Mouse (Mus musculus): ENCODE results near the gene Setd5. TPM values are rescaled to one million over a fixed set of nuclear protein-coding genes. Genes with fewer than 3 reads are reported as not detected.

Gene Setd5
- polyA plus RNA-seq, 1 experiment from 2014 or later = 35.9 TPM

DNA sequence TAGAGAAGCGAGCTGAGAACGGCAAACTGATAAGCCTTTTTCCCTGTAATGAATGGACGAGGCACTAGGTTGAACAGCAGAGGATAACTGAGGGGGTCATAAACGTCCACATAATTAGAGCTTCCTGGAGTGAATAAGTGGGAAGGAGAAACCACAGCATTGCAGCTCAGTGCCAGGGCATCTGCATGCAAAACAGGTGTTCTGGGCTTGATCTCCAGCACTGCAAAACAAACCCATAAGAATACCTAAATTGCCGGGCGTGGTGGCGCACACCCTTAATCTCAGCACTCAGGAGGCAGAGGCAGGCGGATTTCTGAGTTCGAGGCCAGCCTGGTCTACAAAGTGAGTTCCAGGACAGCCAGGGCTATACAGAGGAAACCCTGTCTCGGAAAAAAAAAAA is 13.8 kb upstream of the Setd5 start:
- 90% methylated on average over 10 of the region's 10 CpGs for WGBS

DNA sequence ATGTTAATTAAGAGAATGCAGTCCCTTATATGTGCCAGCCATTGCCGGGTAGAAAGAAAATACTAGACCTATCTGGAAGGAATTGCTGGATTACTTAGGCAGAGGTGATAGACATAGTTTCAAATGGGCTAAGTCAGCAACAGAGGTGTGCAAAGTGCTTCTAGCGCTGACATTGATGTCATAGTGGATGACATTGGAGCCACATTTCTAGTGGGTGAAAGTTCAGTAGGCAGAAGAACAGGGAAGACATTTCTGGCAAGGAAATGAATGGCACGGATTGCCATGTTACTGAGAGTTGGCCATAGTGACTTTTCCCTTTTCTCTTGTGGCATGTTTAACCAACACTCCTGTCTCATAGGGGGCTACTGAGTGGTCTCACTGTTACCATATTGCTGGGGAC is 12.0 kb upstream of the Setd5 start:
- ATAC-seq (ENCODE audit: low FRiP score, low TSS enrichment) (no peak), DNase-seq (ENCODE audit: low spot score) (no peak)
- Histone ChIP-seq H3K4me3 (ENCODE audit: low read depth, low read length) (no peak overlapping the region), H3K9ac (ENCODE audit: low read length) (no peak overlapping the region), H3K27me3 (ENCODE audit: control insufficient read depth, insufficient read depth, low read length) (no peaks in the 10 kb centered on the region), H3K27ac (replicated peaks) (no peak overlapping the region), H3K9me3 (ENCODE audit: control insufficient read depth, low read length) (no peaks in the 10 kb centered on the region), H3K4me2 (replicated peaks; ENCODE audit: low read depth) (no peak overlapping the region), H3K36me3 (ENCODE audit: control insufficient read depth, insufficient read depth, low read length) (peaks cover 18% of the 10 kb centered on the region; the same call in 1 of the 2 replicates), H3K4me1 (replicated peaks; ENCODE audit: control insufficient read depth, insufficient read depth) (no peaks in the 10 kb centered on the region)
- WGBS = 89% methylated on average over 3 of the region's 3 CpGs
- TF ChIP-seq CTCF (IDR thresholded peaks at IDR 0.05; ENCODE audit: low read depth) (no peak), EP300 (optimal IDR thresholded peaks at IDR 0.05) (no peak)

More for the DNA sequence above, 13.8 kb upstream of the Setd5 start:
- no peaks in the 10 kb centered on the region for H3K9me3 ChIP-seq (ENCODE audit: control insufficient read depth, low read length)
- H3K27ac ChIP-seq (replicated peaks) = no peak overlapping the region
- peaks cover 19% of the 10 kb centered on the region; the same call in 1 of the 2 replicates for H3K36me3 ChIP-seq (ENCODE audit: control insufficient read depth, insufficient read depth, low read length)
- ATAC-seq (ENCODE audit: low FRiP score, low TSS enrichment) (no peak), DNase-seq (ENCODE audit: low spot score) (no peak)
- H3K4me1 ChIP-seq (replicated peaks; ENCODE audit: control insufficient read depth, insufficient read depth) = no peaks in the 10 kb centered on the region
- H3K4me2 ChIP-seq (replicated peaks; ENCODE audit: low read depth) = no peak overlapping the region
- no peak for TF ChIP-seq EP300 (optimal IDR thresholded peaks at IDR 0.05)
- TF ChIP-seq CTCF (IDR thresholded peaks at IDR 0.05; ENCODE audit: low read depth) = no peak
- H3K4me3 ChIP-seq (ENCODE audit: low read depth, low read length) = no peak overlapping the region
- H3K9ac ChIP-seq (ENCODE audit: low read length) = no peak overlapping the region
- no peaks in the 10 kb centered on the region for H3K27me3 ChIP-seq (ENCODE audit: control insufficient read depth, insufficient read depth, low read length)

DNA sequence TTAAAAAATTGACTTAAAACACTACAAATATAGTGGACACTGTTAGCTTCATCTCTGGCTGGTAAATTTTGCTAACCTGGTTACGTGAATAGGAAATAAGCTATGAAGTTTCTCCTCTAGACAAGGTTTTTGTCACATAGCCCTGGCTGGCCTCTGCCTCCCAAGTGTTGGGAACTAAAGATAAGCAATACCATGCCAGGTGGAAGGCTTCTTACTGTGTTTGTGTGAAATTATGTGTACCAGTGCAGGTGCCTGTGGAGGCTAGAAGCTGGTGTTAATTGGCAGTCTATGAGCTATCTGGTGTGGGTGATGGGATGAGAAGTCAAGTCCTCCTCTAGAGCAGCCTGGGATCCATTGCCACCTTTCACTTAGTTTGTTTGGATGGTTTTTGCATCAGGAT is 8.0 kb upstream of the Setd5 start:
- Histone ChIP-seq H3K9me3 (ENCODE audit: control insufficient read depth, low read length) (no peaks in the 10 kb centered on the region), H3K27me3 (ENCODE audit: control insufficient read depth, insufficient read depth, low read length) (no peaks in the 10 kb centered on the region), H3K4me2 (replicated peaks; ENCODE audit: low read depth) (no peak overlapping the region), H3K4me3 (ENCODE audit: low read depth, low read length) (no peak overlapping the region), H3K4me1 (replicated peaks; ENCODE audit: control insufficient read depth, insufficient read depth) (no peaks in the 10 kb centered on the region), H3K27ac (replicated peaks) (no peak overlapping the region), H3K9ac (ENCODE audit: low read length) (no peak overlapping the region), H3K36me3 (ENCODE audit: control insufficient read depth, insufficient read depth, low read length) (peaks cover 11% of the 10 kb centered on the region; the same call in 1 of the 2 replicates)
- TF ChIP-seq CTCF (IDR thresholded peaks at IDR 0.05; ENCODE audit: low read depth) (no peak), EP300 (optimal IDR thresholded peaks at IDR 0.05) (no peak)
- DNase-seq (ENCODE audit: low spot score) = no peak
- 89% methylated on average over 1 of the region's 1 CpGs for WGBS
- ATAC-seq (ENCODE audit: low FRiP score, low TSS enrichment) = no peak

DNA sequence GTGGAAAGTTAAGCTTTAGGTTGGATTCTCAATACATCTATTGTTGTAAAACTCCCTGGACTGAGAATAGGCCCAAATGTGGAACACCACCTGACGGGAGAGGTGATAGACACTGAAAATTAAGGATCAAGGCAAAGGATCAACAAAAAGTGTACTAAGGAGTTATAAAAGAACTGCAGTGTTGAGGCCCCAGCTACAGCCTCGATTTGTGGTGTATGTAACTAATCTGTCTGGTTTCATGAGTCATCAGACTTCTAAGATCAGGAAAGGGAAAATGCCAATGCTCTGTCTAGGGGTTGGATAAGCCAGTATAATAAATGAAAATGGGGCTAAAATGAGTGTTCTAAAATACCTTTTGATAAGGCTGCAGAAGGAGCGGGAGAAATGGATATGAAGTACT is 1.9 kb upstream of the Setd5 start:
- peak overlapping the region; percentile 99 for H3K27ac ChIP-seq (replicated peaks)
- H3K36me3 ChIP-seq (ENCODE audit: control insufficient read depth, insufficient read depth, low read length) = no peaks in the 10 kb centered on the region
- peak overlapping the region; percentile 55 for H3K4me2 ChIP-seq (replicated peaks; ENCODE audit: low read depth)
- no peaks in the 10 kb centered on the region for H3K9me3 ChIP-seq (ENCODE audit: control insufficient read depth, low read length)
- peak overlapping the region; percentile 89 for H3K9ac ChIP-seq (ENCODE audit: low read length)
- no peaks in the 10 kb centered on the region for H3K27me3 ChIP-seq (ENCODE audit: control insufficient read depth, insufficient read depth, low read length)
- ATAC-seq (ENCODE audit: low FRiP score, low TSS enrichment) = no peak
- DNase-seq (ENCODE audit: low spot score) = no peak
- WGBS = 8% methylated on average over 3 of the region's 3 CpGs
- TF ChIP-seq CTCF (IDR thresholded peaks at IDR 0.05; ENCODE audit: low read depth) (no peak), EP300 (optimal IDR thresholded peaks at IDR 0.05) (no peak)
- no peaks in the 10 kb centered on the region for H3K4me1 ChIP-seq (replicated peaks; ENCODE audit: control insufficient read depth, insufficient read depth)
- H3K4me3 ChIP-seq (ENCODE audit: low read depth, low read length) = peak overlapping the region; percentile 78

DNA sequence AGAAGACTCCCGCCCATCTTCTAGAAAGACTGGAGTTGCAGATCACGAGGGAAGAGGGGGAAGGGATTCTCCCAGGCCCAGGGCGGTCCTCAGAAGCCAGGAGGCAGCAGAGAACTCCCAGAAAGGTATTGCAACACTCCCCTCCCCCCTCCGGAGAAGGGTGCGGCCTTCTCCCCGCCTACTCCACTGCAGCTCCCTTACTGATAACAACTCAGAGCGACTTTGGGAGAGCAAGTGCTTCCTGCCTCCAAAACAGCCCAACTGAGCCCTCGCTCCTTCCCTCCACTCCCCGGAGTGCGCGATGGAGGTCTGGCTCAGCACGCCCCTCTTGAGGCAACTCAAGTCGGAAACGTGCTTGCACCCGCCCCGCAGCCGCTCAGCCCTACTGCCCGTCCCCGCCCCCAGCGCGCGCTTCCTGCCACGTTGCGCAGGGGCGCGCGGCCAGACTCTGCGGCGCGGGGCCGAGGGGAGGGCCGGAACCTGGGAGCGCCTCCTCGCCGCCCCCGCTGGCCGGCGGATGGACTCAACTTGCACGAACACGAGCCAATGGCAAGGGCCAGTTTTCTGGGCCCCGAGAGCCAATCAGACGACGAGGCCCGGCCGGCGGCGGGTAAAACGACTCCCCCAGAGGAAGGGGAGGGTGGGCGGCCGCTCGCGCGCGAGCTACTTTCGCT is 1.0 kb upstream of the Setd5 start:
- H3K36me3 ChIP-seq (ENCODE audit: control insufficient read depth, insufficient read depth, low read length) = no peaks in the 10 kb centered on the region
- 0% methylated on average over 49 of the region's 55 CpGs for WGBS
- H3K9me3 ChIP-seq (ENCODE audit: control insufficient read depth, low read length) = no peaks in the 10 kb centered on the region
- TF ChIP-seq EP300 (optimal IDR thresholded peaks at IDR 0.05) (peak; percentile 83), CTCF (IDR thresholded peaks at IDR 0.05; ENCODE audit: low read depth) (peak; percentile 80)
- H3K4me2 ChIP-seq (replicated peaks; ENCODE audit: low read depth) = peak overlapping the region; percentile 55
- peak overlapping the region; percentile 99 for H3K27ac ChIP-seq (replicated peaks)
- H3K27me3 ChIP-seq (ENCODE audit: control insufficient read depth, insufficient read depth, low read length) = no peaks in the 10 kb centered on the region
- peak overlapping the region; percentile 78 for H3K4me3 ChIP-seq (ENCODE audit: low read depth, low read length)
- peak; percentile 97 for DNase-seq (ENCODE audit: low spot score)
- H3K4me1 ChIP-seq (replicated peaks; ENCODE audit: control insufficient read depth, insufficient read depth) = no peaks in the 10 kb centered on the region
- ATAC-seq (ENCODE audit: low FRiP score, low TSS enrichment) = peak; percentile 86
- H3K9ac ChIP-seq (ENCODE audit: low read length) = peak overlapping the region; percentile 89

DNA sequence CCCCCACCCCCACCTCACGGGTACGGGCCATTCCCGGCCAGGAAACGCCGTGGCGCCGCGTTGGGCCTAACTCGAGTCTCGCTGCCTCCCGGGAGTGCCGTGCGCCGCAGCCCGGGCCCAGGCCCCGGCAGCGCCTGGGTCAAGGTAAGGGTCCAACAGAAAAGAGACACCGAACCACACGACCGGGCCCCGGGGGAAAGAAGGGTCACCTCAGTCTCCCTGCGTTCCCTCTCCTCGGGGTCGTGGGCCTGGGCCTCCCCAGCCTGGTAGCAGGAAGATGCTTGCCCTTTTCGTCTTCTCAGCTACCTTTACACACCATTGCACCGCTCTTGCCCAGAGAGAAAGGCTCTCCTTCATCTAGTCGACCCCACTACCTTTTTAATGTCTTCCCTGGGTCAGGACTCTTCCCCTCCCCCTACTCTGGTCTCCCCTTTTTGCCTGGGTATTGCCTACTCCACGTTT is 435 bp downstream of the Setd5 start:
- Histone ChIP-seq H3K9ac (ENCODE audit: low read length) (peak overlapping the region; percentile 90), H3K36me3 (ENCODE audit: control insufficient read depth, insufficient read depth, low read length) (no peaks in the 10 kb centered on the region), H3K9me3 (ENCODE audit: control insufficient read depth, low read length) (no peaks in the 10 kb centered on the region), H3K4me1 (replicated peaks; ENCODE audit: control insufficient read depth, insufficient read depth) (no peaks in the 10 kb centered on the region), H3K27me3 (ENCODE audit: control insufficient read depth, insufficient read depth, low read length) (no peaks in the 10 kb centered on the region), H3K4me2 (replicated peaks; ENCODE audit: low read depth) (peak overlapping the region; percentile 81), H3K27ac (replicated peaks) (peak overlapping the region; percentile 99), H3K4me3 (ENCODE audit: low read depth, low read length) (peak overlapping the region; percentile 78)
- DNase-seq (ENCODE audit: low spot score) (no peak), ATAC-seq (ENCODE audit: low FRiP score, low TSS enrichment) (no peak)
- TF ChIP-seq CTCF (IDR thresholded peaks at IDR 0.05; ENCODE audit: low read depth) = no peak
- TF ChIP-seq EP300 (optimal IDR thresholded peaks at IDR 0.05) = no peak
- under 1% methylated on average over 23 of the region's 28 CpGs for WGBS
